Mouse (Mus musculus): ENCODE data around the gene Cacna1e. TPM values are rescaled to one million over a fixed set of nuclear protein-coding genes. Genes with fewer than 3 reads are reported as not detected.

Cacna1e gene
- total RNA-seq, 2 experiments from 2014 or later = 227 to 237 TPM

GRCm38 (mm10) chr1:154791544-154792174 lies 92.6 kb downstream of the Cacna1e start:
- peak overlapping the region; percentile 84 for H3K27ac ChIP-seq
- no peak overlapping the region for H3K4me3 ChIP-seq
- peak; percentile 59 to 74 for DNase-seq (ENCODE audit: low spot score in 2 of 2)
- TF ChIP-seq CTCF (conservative IDR thresholded peaks at IDR 0.05) = no peak

GRCm38 (mm10) chr1:154788491-154788890 lies 95.8 kb downstream of the Cacna1e start:
- peak in 1 of 2 experiments; percentile 36 for DNase-seq (ENCODE audit: low spot score in 2 of 2)
- TF ChIP-seq CTCF (conservative IDR thresholded peaks at IDR 0.05) = no peak
- no peak overlapping the region for H3K4me3 ChIP-seq
- peak overlapping the region; percentile 82 for H3K27ac ChIP-seq

- TF ChIP-seq CTCF (conservative IDR thresholded peaks at IDR 0.05) = peak; percentile 93
- H3K27ac ChIP-seq = peak overlapping the region; percentile 82
Observed at GRCm38 (mm10) chr1:154788069-154788468, 96.2 kb downstream of the Cacna1e start.

GRCm38 (mm10) chr1:154787418-154787817 lies 96.9 kb downstream of the Cacna1e start:
- no peak overlapping the region for H3K4me3 ChIP-seq
- DNase-seq (ENCODE audit: low spot score in 2 of 2) = no peak
- no peak for TF ChIP-seq CTCF (conservative IDR thresholded peaks at IDR 0.05)
- H3K27ac ChIP-seq = peak overlapping the region; percentile 82

More at GRCm38 (mm10) chr1:154788069-154788468, 96.2 kb downstream of the Cacna1e start:
- peak; percentile 77 to 84 for DNase-seq (ENCODE audit: low spot score in 2 of 2)
- no peak overlapping the region for H3K4me3 ChIP-seq

GRCm38 (mm10) chr1:154786243-154786669 lies 98.0 kb downstream of the Cacna1e start:
- peak overlapping the region; percentile 59 for H3K27ac ChIP-seq
- DNase-seq (ENCODE audit: low spot score in 2 of 2) = peak; percentile 84 to 85
- H3K4me3 ChIP-seq = no peak overlapping the region
- peak; percentile 94 for TF ChIP-seq CTCF (conservative IDR thresholded peaks at IDR 0.05)

GRCm38 (mm10) chr1:154784862-154785261 lies 99.4 kb downstream of the Cacna1e start:
- Histone ChIP-seq H3K4me3 (no peak overlapping the region), H3K27ac (no peak overlapping the region)
- no peak for TF ChIP-seq CTCF (conservative IDR thresholded peaks at IDR 0.05)
- no peak for DNase-seq (ENCODE audit: low spot score in 2 of 2)

GRCm38 (mm10) chr1:154783521-154783920 lies 100.8 kb downstream of the Cacna1e start:
- no peak overlapping the region for H3K27ac ChIP-seq
- DNase-seq (ENCODE audit: low spot score in 2 of 2) = no peak
- H3K4me3 ChIP-seq = no peak overlapping the region
- TF ChIP-seq CTCF (conservative IDR thresholded peaks at IDR 0.05) = no peak

- Histone ChIP-seq H3K27ac (no peak overlapping the region), H3K4me3 (no peak overlapping the region)
- no peak for TF ChIP-seq CTCF (conservative IDR thresholded peaks at IDR 0.05)
- DNase-seq (ENCODE audit: low spot score in 2 of 2) = no peak
Observed at GRCm38 (mm10) chr1:154779908-154780514, 104.3 kb downstream of the Cacna1e start.

- TF ChIP-seq CTCF (conservative IDR thresholded peaks at IDR 0.05) = no peak
- Histone ChIP-seq H3K4me3 (no peak overlapping the region), H3K27ac (0 out of 2 replicates have a peak overlapping the region, but pooled peaks have one; percentile 10)
- DNase-seq (ENCODE audit: low spot score in 2 of 2) = no peak
Observed at GRCm38 (mm10) chr1:154776344-154776743, 108.0 kb downstream of the Cacna1e start.

GRCm38 (mm10) chr1:154774468-154774867 lies 109.8 kb downstream of the Cacna1e start:
- H3K27ac ChIP-seq = no peak overlapping the region
- no peak overlapping the region for H3K4me3 ChIP-seq
- DNase-seq (ENCODE audit: low spot score in 2 of 2) = no peak
- TF ChIP-seq CTCF (conservative IDR thresholded peaks at IDR 0.05) = no peak

- DNase-seq (ENCODE audit: low spot score in 2 of 2) = no peak
- no peak overlapping the region for H3K27ac ChIP-seq
- TF ChIP-seq CTCF (conservative IDR thresholded peaks at IDR 0.05) = no peak
- H3K4me3 ChIP-seq = no peak overlapping the region
Observed at GRCm38 (mm10) chr1:154771111-154771510, 113.2 kb downstream of the Cacna1e start.

- Histone ChIP-seq H3K27ac (no peak overlapping the region), H3K4me3 (no peak overlapping the region)
Observed at GRCm38 (mm10) chr1:154770542-154770941, 113.8 kb downstream of the Cacna1e start.

GRCm38 (mm10) chr1:154763132-154763531 lies 121.2 kb downstream of the Cacna1e start:
- H3K27ac ChIP-seq = no peak overlapping the region
- no peak for DNase-seq (ENCODE audit: low spot score in 2 of 2)
- H3K4me3 ChIP-seq = no peak overlapping the region
- TF ChIP-seq CTCF (conservative IDR thresholded peaks at IDR 0.05) = no peak

More at GRCm38 (mm10) chr1:154770542-154770941, 113.8 kb downstream of the Cacna1e start:
- TF ChIP-seq CTCF (conservative IDR thresholded peaks at IDR 0.05) = no peak
- no peak for DNase-seq (ENCODE audit: low spot score in 2 of 2)

GRCm38 (mm10) chr1:154752081-154752480 lies 132.2 kb downstream of the Cacna1e start:
- no peak overlapping the region for H3K4me3 ChIP-seq
- DNase-seq (ENCODE audit: low spot score in 2 of 2) = no peak

More at GRCm38 (mm10) chr1:154752081-154752480, 132.2 kb downstream of the Cacna1e start:
- H3K27ac ChIP-seq = no peak overlapping the region
- TF ChIP-seq CTCF (conservative IDR thresholded peaks at IDR 0.05) = no peak
